Mouse (Mus musculus) embryonic facial prominence, embryonic 10.5 days (tissue): ENCODE measurements around the gene Tnk2. TPM values are rescaled to one million over a fixed set of nuclear protein-coding genes. Genes with fewer than 3 reads are reported as not detected.

Experiments used
- DNase-seq: peaks from one replicate; pipeline ENCODE4 v3.0.0-alpha.2; 2017; ENCODE audit warnings: low spot score
- H3K27ac ChIP-seq: fragments of 300-500 bp; sonication (generic); replicated peaks from 2 replicates; pipeline ENCODE4 v1.5.1; 2016; ENCODE audit warnings: mild to moderate bottlenecking
- H3K27me3 ChIP-seq: fragments of 300-500 bp; sonication (generic); replicated peaks from 2 replicates; pipeline ENCODE4 v1.6.1; 2016; ENCODE audit warnings: low read depth, mild to moderate bottlenecking; ENCODE audit not compliant: poor library complexity, severe bottlenecking
- H3K36me3 ChIP-seq: fragments of 300-500 bp; sonication (generic); replicated peaks from 2 replicates; pipeline ENCODE4 v1.6.1; 2016; ENCODE audit warnings: mild to moderate bottlenecking, moderate library complexity
- H3K4me1 ChIP-seq: fragments of 300-500 bp; sonication (generic); 2 replicates; pipeline ENCODE4 v1.6.1; 2016
- H3K4me3 ChIP-seq: fragments of 300-500 bp; sonication (generic); 2 replicates; pipeline ENCODE4 v1.5.1; 2016; ENCODE audit warnings: mild to moderate bottlenecking, moderate library complexity
- H3K9me3 ChIP-seq: fragments of 300-500 bp; sonication (generic); 2 replicates; pipeline ENCODE4 v1.6.1; 2016; ENCODE audit warnings: mild to moderate bottlenecking
- WGBS: fragments of 180-500 bp; shearing (Covaris S2); methylation state at CpG from one replicate; pipeline ENCODE4 v1.1.7; 2016; 5-methylcytosine and 5-hydroxymethylcytosine counted together
- polyA plus RNA-seq: library from polyadenylated mRNA; unstranded; fragments of >200 nt; fragmentation: Nextera tagmentation; extraction: Ambion mirVana; gene quantifications from 2 replicates; pipeline ENCODE4 v1.2.1, GENCODE M21; 2016

The Tnk2 gene
- polyA plus RNA-seq, 1 experiment from 2014 or later = 8.7 TPM

DNA sequence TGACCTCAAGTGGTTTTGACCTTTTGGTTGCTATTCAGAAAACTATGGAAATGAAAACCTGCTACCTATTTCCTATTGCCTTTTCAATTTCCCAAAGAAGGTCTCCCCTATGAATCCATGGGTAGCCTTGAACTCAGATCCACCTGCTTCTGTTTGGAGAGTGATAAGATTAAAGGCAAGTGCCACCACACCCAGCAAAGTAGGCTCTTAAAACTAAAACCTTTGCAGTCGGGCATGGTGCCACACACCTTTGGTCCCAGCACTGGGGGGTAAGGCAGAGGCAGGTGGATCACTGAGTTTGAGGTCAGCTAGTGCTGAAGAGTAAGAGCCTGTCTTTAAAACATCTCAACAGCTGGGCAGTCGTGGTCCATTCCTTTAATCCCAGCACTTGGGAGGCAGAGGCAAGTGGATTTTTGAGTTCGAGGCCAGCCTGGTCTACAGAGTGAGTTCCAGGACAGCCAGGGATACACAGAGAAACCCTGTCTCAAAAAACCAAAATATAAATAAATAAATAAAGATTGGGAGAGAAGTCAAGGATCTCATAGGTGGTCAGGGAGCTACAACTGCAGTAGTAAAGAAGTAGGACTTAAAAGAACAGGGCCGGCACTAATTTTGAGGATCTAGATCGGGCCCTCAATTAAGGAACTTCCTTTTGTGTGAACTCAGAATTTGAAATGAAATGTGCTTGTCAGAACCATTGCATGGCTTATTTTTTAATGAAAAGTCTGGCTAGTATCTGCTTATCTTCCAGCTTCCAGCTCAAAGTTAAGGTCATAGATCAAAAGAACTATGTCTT lies 33.0 kb upstream of the Tnk2 start:
- H3K27ac ChIP-seq = no peak overlapping the region
- DNase-seq = no peak
- peak overlapping the region; percentile 91 for H3K4me3 ChIP-seq
- H3K9me3 ChIP-seq = no peaks in the 10 kb centered on the region
- WGBS = 77% methylated on average over 5 of the region's 5 CpGs
- peaks cover 22% of the 10 kb centered on the region for H3K36me3 ChIP-seq
- peaks cover 22% of the 10 kb centered on the region for H3K4me1 ChIP-seq
- 0 out of 2 replicates have a peak, but pooled peaks cover 7% of the 10 kb centered on the region for H3K27me3 ChIP-seq

GRCm38 (mm10) chr16:32612052-32612451 lies 31.6 kb upstream of the Tnk2 start:
- H3K9me3 ChIP-seq = no peaks in the 10 kb centered on the region
- H3K4me1 ChIP-seq = peaks cover 22% of the 10 kb centered on the region
- peaks cover 36% of the 10 kb centered on the region for H3K36me3 ChIP-seq
- no peak for DNase-seq
- H3K4me3 ChIP-seq = no peak overlapping the region
- 0 out of 2 replicates have a peak, but pooled peaks cover 6% of the 10 kb centered on the region for H3K27me3 ChIP-seq
- 91% methylated on average over 1 of the region's 1 CpGs for WGBS
- H3K27ac ChIP-seq = no peak overlapping the region

- Histone ChIP-seq H3K4me3 (no peak overlapping the region), H3K36me3 (peaks cover 49% of the 10 kb centered on the region), H3K4me1 (peaks cover 17% of the 10 kb centered on the region), H3K27me3 (no peaks in the 10 kb centered on the region), H3K27ac (no peak overlapping the region), H3K9me3 (no peaks in the 10 kb centered on the region)
- WGBS = 81% methylated on average over 3 of the region's 3 CpGs
- DNase-seq = no peak
Measured at GRCm38 (mm10) chr16:32613269-32613834, 30.3 kb upstream of the Tnk2 start.

GRCm38 (mm10) chr16:32614047-32614446 lies 29.6 kb upstream of the Tnk2 start:
- Histone ChIP-seq H3K27me3 (no peaks in the 10 kb centered on the region), H3K36me3 (peaks cover 56% of the 10 kb centered on the region), H3K27ac (no peak overlapping the region), H3K4me3 (no peak overlapping the region), H3K9me3 (no peaks in the 10 kb centered on the region), H3K4me1 (peaks cover 13% of the 10 kb centered on the region)
- WGBS = 66% methylated on average over 4 of the region's 4 CpGs
- DNase-seq = no peak

GRCm38 (mm10) chr16:32618946-32619345 lies 24.7 kb upstream of the Tnk2 start:
- no peak overlapping the region for H3K27ac ChIP-seq
- H3K36me3 ChIP-seq = peaks cover 98% of the 10 kb centered on the region
- WGBS = 97% methylated on average over 1 of the region's 1 CpGs
- no peak overlapping the region for H3K4me3 ChIP-seq
- H3K4me1 ChIP-seq = no peaks in the 10 kb centered on the region
- DNase-seq = no peak
- H3K9me3 ChIP-seq = no peaks in the 10 kb centered on the region
- H3K27me3 ChIP-seq = no peaks in the 10 kb centered on the region

GRCm38 (mm10) chr16:32628140-32628539 lies 15.5 kb upstream of the Tnk2 start:
- DNase-seq = no peak
- no peaks in the 10 kb centered on the region for H3K4me1 ChIP-seq
- no peaks in the 10 kb centered on the region for H3K9me3 ChIP-seq
- no peaks in the 10 kb centered on the region for H3K27me3 ChIP-seq
- H3K27ac ChIP-seq = no peak overlapping the region
- peaks cover 100% of the 10 kb centered on the region for H3K36me3 ChIP-seq
- WGBS = 94% methylated on average over 8 of the region's 8 CpGs
- H3K4me3 ChIP-seq = no peak overlapping the region

DNA sequence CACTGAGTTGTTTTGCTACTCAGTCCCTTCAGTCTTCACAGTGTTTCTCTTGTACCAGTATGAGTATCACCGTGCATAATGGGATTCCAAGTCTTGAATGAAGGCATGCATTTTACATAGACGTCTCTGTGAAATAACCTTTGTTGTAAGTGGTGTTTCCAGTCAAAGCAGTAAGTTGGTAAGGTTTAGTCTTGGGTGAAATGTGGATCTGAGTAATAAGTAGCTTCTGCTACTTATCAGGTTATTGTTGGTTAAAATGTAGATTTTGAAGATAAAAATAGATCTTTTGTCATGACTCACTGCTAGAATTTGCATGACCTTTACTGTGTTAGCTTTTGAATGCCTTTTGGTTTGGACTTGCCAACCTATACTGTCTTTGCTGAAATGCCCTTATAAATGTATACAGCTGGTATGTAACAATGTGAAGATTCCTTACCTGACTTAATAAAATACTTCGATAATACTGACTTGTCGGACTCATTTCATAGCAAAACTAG lies 11.3 kb upstream of the Tnk2 start:
- H3K27me3 ChIP-seq = no peaks in the 10 kb centered on the region
- peaks cover 59% of the 10 kb centered on the region for H3K36me3 ChIP-seq
- H3K4me1 ChIP-seq = no peaks in the 10 kb centered on the region
- no peaks in the 10 kb centered on the region for H3K9me3 ChIP-seq
- H3K4me3 ChIP-seq = no peak overlapping the region
- DNase-seq = no peak
- H3K27ac ChIP-seq = no peak overlapping the region
- WGBS = 90% methylated on average over 4 of the region's 4 CpGs

GRCm38 (mm10) chr16:32633486-32634012 lies 10.1 kb upstream of the Tnk2 start:
- no peak overlapping the region for H3K27ac ChIP-seq
- H3K36me3 ChIP-seq = peaks cover 47% of the 10 kb centered on the region
- WGBS = 91% methylated on average over 4 of the region's 4 CpGs
- DNase-seq = no peak
- H3K27me3 ChIP-seq = no peaks in the 10 kb centered on the region
- H3K4me1 ChIP-seq = peaks cover 3% of the 10 kb centered on the region
- H3K4me3 ChIP-seq = no peak overlapping the region
- H3K9me3 ChIP-seq = no peaks in the 10 kb centered on the region

DNA sequence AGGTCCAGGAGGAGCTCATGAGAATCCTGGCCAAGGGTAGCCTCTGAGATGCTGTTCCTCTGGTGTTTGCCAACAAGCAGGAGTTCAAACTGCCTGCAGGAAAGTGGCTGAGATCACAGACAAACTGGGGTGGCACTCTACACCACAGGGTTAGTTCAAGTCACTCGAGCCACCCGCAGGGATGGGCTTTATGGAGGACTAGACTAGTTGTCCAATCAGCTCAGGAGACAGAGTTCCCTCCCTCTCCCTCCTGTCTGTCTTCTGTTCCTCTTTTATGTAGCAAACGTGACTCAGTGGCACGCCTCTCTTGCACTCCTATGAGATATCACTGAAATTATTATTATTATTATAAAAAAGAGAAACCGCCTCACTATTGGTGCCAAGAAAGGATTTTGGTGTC lies 9.5 kb upstream of the Tnk2 start:
- 83% methylated on average over 5 of the region's 5 CpGs for WGBS
- Histone ChIP-seq H3K9me3 (no peaks in the 10 kb centered on the region), H3K4me1 (peaks cover 5% of the 10 kb centered on the region), H3K36me3 (peaks cover 41% of the 10 kb centered on the region), H3K27ac (no peak overlapping the region), H3K4me3 (no peak overlapping the region), H3K27me3 (no peaks in the 10 kb centered on the region)
- no peak for DNase-seq

DNA sequence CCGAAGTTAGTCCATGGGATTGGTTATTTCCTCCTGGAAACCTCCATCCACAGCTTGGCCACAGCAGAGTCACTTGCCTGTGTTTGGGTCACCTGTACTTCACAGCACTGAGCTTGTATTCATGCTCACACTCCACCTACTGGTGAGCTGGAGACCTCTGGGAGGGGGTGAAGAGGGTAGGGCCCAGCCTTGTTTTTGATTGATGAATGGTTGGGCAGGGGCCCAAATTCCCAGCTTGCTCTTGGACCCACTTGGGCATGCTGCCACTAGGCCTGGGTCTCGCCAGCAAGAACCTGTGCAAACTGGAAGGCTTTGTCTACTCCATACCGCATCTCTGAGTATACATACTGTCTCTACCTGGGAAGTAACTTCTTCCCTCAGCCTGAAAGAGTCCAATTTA lies 8.4 kb upstream of the Tnk2 start:
- H3K27ac ChIP-seq = no peak overlapping the region
- H3K9me3 ChIP-seq = no peaks in the 10 kb centered on the region
- H3K36me3 ChIP-seq = peaks cover 30% of the 10 kb centered on the region
- peaks cover 5% of the 10 kb centered on the region for H3K4me1 ChIP-seq
- H3K4me3 ChIP-seq = no peak overlapping the region
- no peak for DNase-seq
- WGBS = 81% methylated on average over 3 of the region's 3 CpGs
- no peaks in the 10 kb centered on the region for H3K27me3 ChIP-seq

DNA sequence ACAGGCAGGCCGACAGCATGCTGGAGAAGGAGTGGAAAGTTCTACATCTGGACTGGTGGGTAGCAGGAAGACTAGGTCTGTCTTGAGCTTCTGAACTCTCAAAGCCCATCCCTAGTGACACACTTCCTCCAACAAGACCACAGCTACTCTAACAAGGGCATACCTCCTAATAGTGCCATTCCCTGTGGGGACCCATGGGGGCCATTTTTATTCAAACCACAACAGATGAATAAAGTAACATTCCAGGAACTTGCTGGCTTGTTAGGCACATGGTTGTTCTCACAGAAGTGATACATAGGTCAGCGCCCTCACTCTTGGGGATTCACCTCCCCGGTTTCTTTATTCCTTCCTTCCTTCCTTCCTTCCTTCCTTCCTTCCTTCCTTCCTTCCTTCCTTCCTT lies 7.3 kb upstream of the Tnk2 start:
- no peak for DNase-seq
- Histone ChIP-seq H3K4me1 (peaks cover 5% of the 10 kb centered on the region), H3K27me3 (no peaks in the 10 kb centered on the region), H3K4me3 (no peak overlapping the region), H3K36me3 (peaks cover 20% of the 10 kb centered on the region), H3K9me3 (no peaks in the 10 kb centered on the region), H3K27ac (no peak overlapping the region)
- WGBS = 88% methylated on average over 3 of the region's 3 CpGs

DNA sequence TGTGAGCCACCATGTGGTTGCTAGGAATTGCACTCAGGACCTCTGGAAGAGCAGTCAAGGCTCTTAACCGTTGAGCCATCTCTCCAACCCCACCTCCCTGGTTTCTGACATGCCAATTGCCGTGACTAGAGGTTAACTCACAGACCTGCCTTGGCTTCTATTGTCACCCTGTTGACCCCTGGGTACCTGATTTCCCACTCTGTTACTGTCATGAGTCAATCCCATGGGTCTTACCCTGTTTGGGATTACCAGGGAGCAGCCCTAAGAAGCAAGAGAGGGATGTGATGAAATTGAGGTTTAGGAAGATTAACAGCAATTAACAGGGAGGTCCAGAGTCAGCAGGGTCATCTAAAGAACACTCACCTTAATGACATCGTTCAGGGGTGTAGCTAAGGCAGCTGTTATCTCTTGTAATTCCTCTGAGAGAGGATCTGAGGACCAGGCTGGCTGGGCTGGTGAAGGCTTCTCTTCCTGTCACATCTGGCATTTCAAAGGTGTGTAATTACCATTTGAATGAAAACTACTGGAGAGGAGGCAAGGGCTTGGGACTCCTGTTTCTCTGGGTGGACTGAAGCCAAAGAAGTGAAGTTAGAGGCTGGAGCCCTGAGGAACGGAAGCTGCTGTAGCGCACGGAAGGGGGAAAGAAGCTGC lies 6.7 kb upstream of the Tnk2 start:
- no peak overlapping the region for H3K4me3 ChIP-seq
- no peak for DNase-seq
- H3K36me3 ChIP-seq = peaks cover 13% of the 10 kb centered on the region
- H3K27ac ChIP-seq = no peak overlapping the region
- H3K27me3 ChIP-seq = no peaks in the 10 kb centered on the region
- 44% methylated on average over 6 of the region's 6 CpGs for WGBS
- H3K9me3 ChIP-seq = no peaks in the 10 kb centered on the region
- peaks cover 5% of the 10 kb centered on the region for H3K4me1 ChIP-seq
